Mouse (Mus musculus): Measurements from ENCODE around the gene Iqschfp. TPM values are rescaled to one million over a fixed set of nuclear protein-coding genes. Genes with fewer than 3 reads are reported as not detected.
A peak's percentile ranks its signal among the peaks of the same experiment; 100 is the strongest.

Iqschfp gene
- polyA plus RNA-seq, 1 experiment: not detected

DNA sequence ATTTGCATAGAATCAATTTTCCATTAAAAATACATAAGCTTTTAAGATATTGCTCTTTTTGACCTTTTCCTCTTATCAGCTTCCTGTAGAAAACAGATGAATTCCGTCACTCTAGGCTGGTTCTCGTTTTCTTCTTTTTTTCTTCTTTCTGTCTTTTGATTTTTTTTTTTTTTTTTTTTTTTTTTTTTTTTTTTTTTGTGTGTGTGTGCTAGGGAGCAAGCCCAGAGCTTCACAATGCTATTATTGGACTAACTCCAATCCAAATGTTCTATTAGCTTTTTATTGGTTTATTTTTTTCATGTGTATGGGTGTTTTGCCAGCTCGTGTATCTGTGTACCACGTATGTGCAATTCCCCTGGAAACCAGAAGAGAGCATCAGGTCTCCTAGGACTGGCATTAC is 592.5 kb downstream of the Iqschfp start:
- H3ac ChIP-seq (ENCODE audit: control insufficient read depth, insufficient read length, low read depth): no peak overlapping the region
- H3K79me3 ChIP-seq (ENCODE audit: low read depth): no peaks in the 10 kb centered on the region
- H3K36me3 ChIP-seq (ENCODE audit: control insufficient read depth, insufficient read depth): no peaks in the 10 kb centered on the region
- H3K79me2 ChIP-seq (ENCODE audit: control insufficient read depth, insufficient read depth): no peaks in the 10 kb centered on the region
- no peak overlapping the region for H3K4me3 ChIP-seq (ENCODE audit: insufficient read depth, poor library complexity, severe bottlenecking)
- TF ChIP-seq MYOG (IDR thresholded peaks at IDR 0.05; ENCODE audit: control insufficient read depth, extremely low read depth, insufficient read length): no peak
- no peak for TF ChIP-seq CEBPB (IDR thresholded peaks at IDR 0.05; ENCODE audit: low read depth)
- TF ChIP-seq MYOD1 (IDR thresholded peaks at IDR 0.05; ENCODE audit: control insufficient read depth, insufficient read length, low read depth): no peak
- TF ChIP-seq CTCF (IDR thresholded peaks at IDR 0.05; ENCODE audit: control insufficient read depth, insufficient read depth, insufficient read length): no peak
- no peak for TF ChIP-seq FOSL1 (IDR thresholded peaks at IDR 0.05; ENCODE audit: insufficient read depth, low read length, poor library complexity, severe bottlenecking)
- TF ChIP-seq MAX (IDR thresholded peaks at IDR 0.05): no peak
- TF ChIP-seq USF1 (IDR thresholded peaks at IDR 0.05; ENCODE audit: low read depth): no peak
- no peaks in the 10 kb centered on the region for H3K27me3 ChIP-seq (ENCODE audit: control insufficient read depth, insufficient read depth, insufficient read length)

DNA sequence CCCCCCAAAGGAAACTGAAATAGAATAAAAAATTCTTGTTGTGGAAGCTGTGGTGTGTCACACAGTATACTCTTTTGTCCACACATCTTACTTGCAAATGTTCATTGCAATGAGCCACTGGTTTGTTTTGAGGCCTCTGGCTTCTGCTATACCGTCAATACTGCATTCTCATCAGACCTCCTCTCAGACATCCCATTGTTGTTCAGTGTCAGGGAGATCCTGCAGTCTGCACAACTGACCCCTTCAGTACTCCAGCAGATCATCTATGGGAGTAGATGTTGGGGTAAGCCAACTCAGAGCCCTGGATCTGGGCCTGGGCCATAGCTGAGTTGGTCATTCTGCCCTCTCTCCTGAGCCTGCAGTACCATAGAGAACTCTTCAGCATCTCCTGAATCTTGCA is 595.6 kb downstream of the Iqschfp start:
- no peak overlapping the region for H3ac ChIP-seq (ENCODE audit: control insufficient read depth, insufficient read length, low read depth)
- H3K27me3 ChIP-seq (ENCODE audit: control insufficient read depth, insufficient read depth, insufficient read length): no peaks in the 10 kb centered on the region
- no peaks in the 10 kb centered on the region for H3K79me2 ChIP-seq (ENCODE audit: control insufficient read depth, insufficient read depth)
- H3K4me3 ChIP-seq (ENCODE audit: insufficient read depth, poor library complexity, severe bottlenecking): no peak overlapping the region
- no peaks in the 10 kb centered on the region for H3K79me3 ChIP-seq (ENCODE audit: low read depth)
- H3K36me3 ChIP-seq (ENCODE audit: control insufficient read depth, insufficient read depth): no peaks in the 10 kb centered on the region
- no peak for TF ChIP-seq MYOG (IDR thresholded peaks at IDR 0.05; ENCODE audit: control insufficient read depth, extremely low read depth, insufficient read length)
- TF ChIP-seq MYOD1 (IDR thresholded peaks at IDR 0.05; ENCODE audit: control insufficient read depth, insufficient read length, low read depth): no peak
- no peak for TF ChIP-seq USF1 (IDR thresholded peaks at IDR 0.05; ENCODE audit: low read depth)
- TF ChIP-seq CEBPB (IDR thresholded peaks at IDR 0.05; ENCODE audit: low read depth): no peak
- TF ChIP-seq CTCF (IDR thresholded peaks at IDR 0.05; ENCODE audit: control insufficient read depth, insufficient read depth, insufficient read length): no peak
- TF ChIP-seq MAX (IDR thresholded peaks at IDR 0.05): no peak
- no peak for TF ChIP-seq FOSL1 (IDR thresholded peaks at IDR 0.05; ENCODE audit: insufficient read depth, low read length, poor library complexity, severe bottlenecking)

GRCm38 (mm10) chr3:68488316-68488715 is 596.3 kb downstream of the Iqschfp start:
- H3K36me3 ChIP-seq (ENCODE audit: control insufficient read depth, insufficient read depth): no peaks in the 10 kb centered on the region
- H3K79me3 ChIP-seq (ENCODE audit: low read depth): peaks cover 3% of the 10 kb centered on the region
- no peak overlapping the region for H3K4me3 ChIP-seq (ENCODE audit: insufficient read depth, poor library complexity, severe bottlenecking)
- no peak for TF ChIP-seq MYOD1 (IDR thresholded peaks at IDR 0.05; ENCODE audit: control insufficient read depth, insufficient read length, low read depth)
- TF ChIP-seq FOSL1 (IDR thresholded peaks at IDR 0.05; ENCODE audit: insufficient read depth, low read length, poor library complexity, severe bottlenecking): no peak
- TF ChIP-seq CEBPB (IDR thresholded peaks at IDR 0.05; ENCODE audit: low read depth): no peak
- H3K27me3 ChIP-seq (ENCODE audit: control insufficient read depth, insufficient read depth, insufficient read length): no peaks in the 10 kb centered on the region
- H3ac ChIP-seq (ENCODE audit: control insufficient read depth, insufficient read length, low read depth): no peak overlapping the region
- H3K79me2 ChIP-seq (ENCODE audit: control insufficient read depth, insufficient read depth): no peaks in the 10 kb centered on the region

- Histone ChIP-seq H3K79me3 (ENCODE audit: low read depth) (peaks cover 11% of the 10 kb centered on the region), H3K36me3 (ENCODE audit: control insufficient read depth, insufficient read depth) (peaks cover 1% of the 10 kb centered on the region), H3K27me3 (ENCODE audit: control insufficient read depth, insufficient read depth, insufficient read length) (no peaks in the 10 kb centered on the region), H3ac (ENCODE audit: control insufficient read depth, insufficient read length, low read depth) (no peak overlapping the region), H3K4me3 (ENCODE audit: insufficient read depth, poor library complexity, severe bottlenecking) (no peak overlapping the region), H3K79me2 (ENCODE audit: control insufficient read depth, insufficient read depth) (peaks cover 21% of the 10 kb centered on the region)
- no peak for TF ChIP-seq MAX (IDR thresholded peaks at IDR 0.05)
- TF ChIP-seq USF1 (IDR thresholded peaks at IDR 0.05; ENCODE audit: low read depth): no peak
- no peak for TF ChIP-seq MYOD1 (IDR thresholded peaks at IDR 0.05; ENCODE audit: control insufficient read depth, insufficient read length, low read depth)
- TF ChIP-seq FOSL1 (IDR thresholded peaks at IDR 0.05; ENCODE audit: insufficient read depth, low read length, poor library complexity, severe bottlenecking): no peak
- TF ChIP-seq CEBPB (IDR thresholded peaks at IDR 0.05; ENCODE audit: low read depth): no peak
- TF ChIP-seq CTCF (IDR thresholded peaks at IDR 0.05; ENCODE audit: control insufficient read depth, insufficient read depth, insufficient read length): no peak
- no peak for TF ChIP-seq MYOG (IDR thresholded peaks at IDR 0.05; ENCODE audit: control insufficient read depth, extremely low read depth, insufficient read length)
Observed at GRCm38 (mm10) chr3:68491516-68491915, 599.5 kb downstream of the Iqschfp start.

DNA sequence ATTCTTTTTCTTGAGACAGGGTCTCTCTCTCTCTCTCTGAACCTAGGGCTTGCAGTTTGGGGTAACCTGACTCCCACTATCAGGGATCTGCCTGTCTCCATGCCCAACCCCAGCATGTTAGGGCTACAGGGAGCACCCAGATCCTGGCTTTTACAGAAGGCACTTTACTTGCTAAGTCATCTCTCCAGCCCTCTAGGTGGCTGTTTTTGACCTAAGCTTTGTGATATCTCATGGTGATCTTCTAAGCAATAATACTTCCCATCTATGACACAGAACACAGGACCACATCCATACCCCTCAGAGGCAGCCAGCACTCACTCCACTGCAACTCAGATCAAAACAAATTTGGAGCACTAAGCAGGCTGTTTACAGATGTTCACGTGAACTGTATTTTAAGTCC is 600.0 kb downstream of the Iqschfp start:
- Histone ChIP-seq H3K27me3 (ENCODE audit: control insufficient read depth, insufficient read depth, insufficient read length) (no peaks in the 10 kb centered on the region), H3K4me3 (ENCODE audit: insufficient read depth, poor library complexity, severe bottlenecking) (no peak overlapping the region), H3K79me2 (ENCODE audit: control insufficient read depth, insufficient read depth) (peaks cover 26% of the 10 kb centered on the region), H3K36me3 (ENCODE audit: control insufficient read depth, insufficient read depth) (peaks cover 7% of the 10 kb centered on the region), H3ac (ENCODE audit: control insufficient read depth, insufficient read length, low read depth) (no peak overlapping the region), H3K79me3 (ENCODE audit: low read depth) (peaks cover 16% of the 10 kb centered on the region)
- no peak for TF ChIP-seq CTCF (IDR thresholded peaks at IDR 0.05; ENCODE audit: control insufficient read depth, insufficient read depth, insufficient read length)
- TF ChIP-seq USF1 (IDR thresholded peaks at IDR 0.05; ENCODE audit: low read depth): no peak
- no peak for TF ChIP-seq MAX (IDR thresholded peaks at IDR 0.05)
- no peak for TF ChIP-seq MYOD1 (IDR thresholded peaks at IDR 0.05; ENCODE audit: control insufficient read depth, insufficient read length, low read depth)
- TF ChIP-seq CEBPB (IDR thresholded peaks at IDR 0.05; ENCODE audit: low read depth): no peak
- no peak for TF ChIP-seq FOSL1 (IDR thresholded peaks at IDR 0.05; ENCODE audit: insufficient read depth, low read length, poor library complexity, severe bottlenecking)
- no peak for TF ChIP-seq MYOG (IDR thresholded peaks at IDR 0.05; ENCODE audit: control insufficient read depth, extremely low read depth, insufficient read length)

DNA sequence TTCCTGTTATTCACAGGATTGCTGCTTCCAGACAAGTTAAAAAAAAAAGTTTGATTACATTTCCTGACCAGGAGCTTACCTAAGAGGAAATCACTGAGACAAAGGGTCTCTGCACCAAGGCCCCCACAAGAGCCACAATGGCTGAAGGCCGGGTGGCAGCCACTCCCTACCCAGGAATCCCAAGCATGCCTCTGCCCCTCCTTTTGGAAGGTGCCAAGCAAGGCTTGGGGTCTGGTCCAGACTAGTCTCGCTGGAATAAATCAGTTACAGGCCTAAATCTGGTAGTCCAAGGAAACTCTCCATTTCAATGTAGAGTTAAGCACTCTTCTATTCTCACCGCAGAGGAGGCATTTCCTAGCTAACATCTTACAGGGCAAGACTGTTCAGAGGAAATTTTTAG is 600.5 kb downstream of the Iqschfp start:
- Histone ChIP-seq H3K79me2 (ENCODE audit: control insufficient read depth, insufficient read depth) (peaks cover 31% of the 10 kb centered on the region), H3K4me3 (ENCODE audit: insufficient read depth, poor library complexity, severe bottlenecking) (peak overlapping the region; percentile 71), H3ac (ENCODE audit: control insufficient read depth, insufficient read length, low read depth) (peak overlapping the region; percentile 26), H3K36me3 (ENCODE audit: control insufficient read depth, insufficient read depth) (peaks cover 9% of the 10 kb centered on the region), H3K27me3 (ENCODE audit: control insufficient read depth, insufficient read depth, insufficient read length) (no peaks in the 10 kb centered on the region), H3K79me3 (ENCODE audit: low read depth) (peaks cover 20% of the 10 kb centered on the region)
- TF ChIP-seq CTCF (IDR thresholded peaks at IDR 0.05; ENCODE audit: control insufficient read depth, insufficient read depth, insufficient read length) (no peak), MYOG (IDR thresholded peaks at IDR 0.05; ENCODE audit: control insufficient read depth, extremely low read depth, insufficient read length) (no peak), FOSL1 (IDR thresholded peaks at IDR 0.05; ENCODE audit: insufficient read depth, low read length, poor library complexity, severe bottlenecking) (no peak), CEBPB (IDR thresholded peaks at IDR 0.05; ENCODE audit: low read depth) (no peak), MAX (IDR thresholded peaks at IDR 0.05) (no peak), USF1 (IDR thresholded peaks at IDR 0.05; ENCODE audit: low read depth) (no peak), MYOD1 (IDR thresholded peaks at IDR 0.05; ENCODE audit: control insufficient read depth, insufficient read length, low read depth) (no peak)

All from C2C12 (cell line).